20 mouse cellular contexts compared by ENCODE assay signal in genomic region chr13:65243273-65243672, GRCm38 (mm10). TPM values are rescaled to one million over a fixed set of nuclear protein-coding genes. Genes with fewer than 3 reads are reported as not detected.
DNase-seq lines count a peak whose midpoint lies in the region; ATAC-seq and TF ChIP-seq lines count a peak whose summit lies in the region.
"Had no signal": no experiment of that assay in that cellular context is flagged by ENCODE, and none has a peak within 500 bp of the region (broad histone marks: within the 10 kb centered on the region; RNA-seq: fewer than 3 reads in every experiment).

No protein-coding gene starts in this region.

- TF ChIP-seq CTCF in layer of hippocampus, adult 2 months (conservative IDR thresholded peaks at IDR 0.05), result peak; percentile 72
- TF ChIP-seq CTCF in liver, postnatal 0 days (IDR thresholded peaks at IDR 0.05; ENCODE audit: low read depth), result peak; percentile 58

- peaks cover 19% of the 10 kb centered on the region for H3K4me1 ChIP-seq in liver, postnatal 0 days (ENCODE audit: insufficient read depth)

- H3K9ac ChIP-seq in liver, postnatal 0 days (replicated peaks), result no peak overlapping the region
- H3K9ac ChIP-seq: limb, embryonic 13.5 days had no signal

- TF ChIP-seq EP300 in liver, postnatal 0 days (IDR thresholded peaks at IDR 0.05; ENCODE audit: low read depth), result no peak

- WGBS in liver, postnatal 0 days (ENCODE audit: insufficient replicate concordance), result 91% methylated on average over 4 of the region's 4 CpGs

- H3K4me2 ChIP-seq in liver, postnatal 0 days (ENCODE audit: low read depth, low read length), result no peak overlapping the region
- H3K4me2 ChIP-seq: midbrain, embryonic 11.5 days had no signal

- H3K27ac ChIP-seq in layer of hippocampus, adult 2 months, result no peak overlapping the region
- H3K27ac ChIP-seq in liver, postnatal 0 days (ENCODE audit: low read depth), result no peak overlapping the region
- H3K27ac ChIP-seq: embryonic facial prominence, embryonic 10.5 days; forebrain, embryonic 10.5 days; limb, embryonic 13.5 days had no signal

- H3K9me3 ChIP-seq in liver, postnatal 0 days (ENCODE audit: low read length), result 0 out of 2 replicates have a peak, but pooled peaks cover 5% of the 10 kb centered on the region

- no peak for DNase-seq in layer of hippocampus, adult 2 months (ENCODE audit: low spot score in 2 of 2)
- DNase-seq in layer of hippocampus, adult 11-12 months (ENCODE audit: low spot score), result no peak
- DNase-seq in 3T3-L1 (ENCODE audit: low read depth, low spot score) (peak; percentile 26), ES-CJ7 (ENCODE audit: low read depth, low spot score) (peak; percentile 37)
- no peak for DNase-seq in liver, postnatal 0 days
- DNase-seq in frontal cortex, postnatal 36 days (ENCODE audit: low spot score in 2 of 2), result no peak
- no peak for DNase-seq in cerebellum, adult 11-12 months
- DNase-seq in right cerebral cortex, adult 2 months (ENCODE audit: low spot score in 2 of 2), result no peak
- DNase-seq: adrenal gland, adult 2 months; heart, postnatal 36 days; kidney, adult 11 months; right cerebral cortex, postnatal 25 days had no signal

- ATAC-seq in liver, postnatal 0 days, result no peak

- no peaks in the 10 kb centered on the region; the same call in 1 of the 2 replicates for H3K36me3 ChIP-seq in liver, postnatal 0 days (replicated peaks; ENCODE audit: insufficient read depth, low read length)

- H3K4me3 ChIP-seq in layer of hippocampus, adult 2 months, result no peak overlapping the region
- no peak overlapping the region for H3K4me3 ChIP-seq in liver, postnatal 0 days (ENCODE audit: low read depth, low read length)

- no peaks in the 10 kb centered on the region for H3K27me3 ChIP-seq in liver, postnatal 0 days (ENCODE audit: insufficient read depth, low read length)
- H3K27me3 ChIP-seq: limb, embryonic 13.5 days had no signal

RNA-seq across cellular contexts. Expression of gene Gm10775, which starts 16.1 kb away (rescaled TPM):
- total RNA-seq in layer of hippocampus, adult 2 months (2021), result under 1 TPM; 0.31 to 0.49 TPM
- polyA plus RNA-seq in liver, postnatal 0 days (2015; fragmentation: Nextera tagmentation; extraction: Ambion mirVana), result not detected in 2 replicates
- total RNA-seq: adrenal gland, adult 2 months; gastrocnemius, postnatal 4 days; heart, postnatal 36 days; neutrophil, adult 5-6 weeks had no signal
- polyA plus RNA-seq: adrenal gland, adult 2 months; embryonic facial prominence, embryonic 10.5 days; forebrain, embryonic 10.5 days; limb, embryonic 13.5 days; midbrain, embryonic 11.5 days; stomach, embryonic 16.5 days had no signal

RNA-seq across cellular contexts. Expression of gene Zfp369, which starts 35.3 kb away (rescaled TPM):
- total RNA-seq in layer of hippocampus, adult 2 months (2021), result 10 to 100 TPM; 66.5 to 68.5 TPM
- polyA plus RNA-seq in liver, postnatal 0 days (2015; fragmentation: Nextera tagmentation; extraction: Ambion mirVana), result 2.5 and 2.7 TPM in 2 replicates

RNA-seq across cellular contexts. Expression of gene Nlrp4f, which starts 37.5 kb away (rescaled TPM):
- total RNA-seq in layer of hippocampus, adult 2 months (2021), result under 1 TPM in 1 of 2 experiments, not detected in 1; 0.26 TPM
- polyA plus RNA-seq in liver, postnatal 0 days (2015; fragmentation: Nextera tagmentation; extraction: Ambion mirVana), result not detected in 2 replicates
- total RNA-seq: gastrocnemius, postnatal 4 days; heart, postnatal 36 days; neutrophil, adult 5-6 weeks had no signal
- polyA plus RNA-seq: adrenal gland, adult 2 months; embryonic facial prominence, embryonic 10.5 days; forebrain, embryonic 10.5 days; G1E; midbrain, embryonic 11.5 days; stomach, embryonic 16.5 days had no signal

Comparison
In these comparisons a context has a peak if more than half of its experiments do, and no peak if none do; other contexts are left out.
1. DNase-seq: peak in 3T3-L1 (single experiment) and ES-CJ7 (single experiment); none in layer of hippocampus, adult 2 months (0 of 2), layer of hippocampus, adult 11-12 months (single experiment), liver, postnatal 0 days (single experiment), frontal cortex, postnatal 36 days (0 of 2), cerebellum, adult 11-12 months (single experiment) and right cerebral cortex, adult 2 months (0 of 2).